Mouse (Mus musculus): Measurements from ENCODE around the gene Myom1.

DNA sequence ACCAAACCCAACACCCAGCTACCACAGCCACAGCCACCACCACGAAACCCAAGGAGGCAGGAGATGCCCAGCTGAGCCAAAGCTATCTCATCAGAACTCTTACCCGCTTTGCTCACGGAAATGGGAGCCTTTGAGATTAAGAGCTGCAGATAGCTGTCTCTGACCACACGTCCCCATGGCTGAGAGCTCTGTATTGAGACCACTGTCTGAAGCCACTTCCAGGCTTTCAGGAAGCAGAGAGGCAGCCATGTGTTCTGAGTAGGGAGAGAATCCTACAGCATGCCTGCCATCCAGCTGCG lies 38.1 kb downstream of the Myom1 start:
- TF ChIP-seq CTCF (conservative IDR thresholded peaks at IDR 0.05; ENCODE audit: low read length) (no peak), NANOG (IDR thresholded peaks at IDR 0.05; ENCODE audit: borderline replicate concordance, low read length) (no peak)
